Mouse (Mus musculus) midbrain, embryonic 16.5 days (tissue): ENCODE measurements at regions not wholly inside any gene's neighbourhood (a gene's known extent, or its start where the extent isn't known, plus 50 kb on each side); places are given as distances from the start of the nearest gene placed in this dataset.

Experiments
- ATAC-seq: fragments of 200-750 bp; cut with Nextera tagmentation; 2 replicates; pipeline ENCODE4 v1.8.0; 2017; ENCODE audit warnings: moderate TSS enrichment
- H3K27ac ChIP-seq: fragments of 300-500 bp; sonication (generic); 2 replicates; pipeline ENCODE4 v1.5.1; 2014; ENCODE audit warnings: mild to moderate bottlenecking, low read length, mixed read lengths
- H3K27me3 ChIP-seq: fragments of 300-500 bp; sonication (generic); 2 replicates; pipeline ENCODE4 v1.6.1; 2014; ENCODE audit warnings: low read depth, low read length, mixed read lengths; ENCODE audit not compliant: control insufficient read depth, insufficient read depth
- H3K36me3 ChIP-seq: fragments of 300-500 bp; sonication (generic); 2 replicates; pipeline ENCODE4 v1.6.1; 2014; ENCODE audit warnings: mild to moderate bottlenecking, low read length, moderate library complexity, mixed read lengths; ENCODE audit not compliant: control insufficient read depth, insufficient read depth
- H3K4me1 ChIP-seq: fragments of 300-500 bp; sonication (generic); 2 replicates; pipeline ENCODE4 v1.6.1; 2014; ENCODE audit warnings: mild to moderate bottlenecking, low read length, mixed read lengths; ENCODE audit not compliant: control insufficient read depth, insufficient read depth
- H3K4me2 ChIP-seq: fragments of 300-500 bp; sonication (generic); 2 replicates; pipeline ENCODE4 v1.6.1; 2014; ENCODE audit warnings: mild to moderate bottlenecking, low read length, mixed read lengths
- H3K4me3 ChIP-seq: fragments of 300-500 bp; sonication (generic); 2 replicates; pipeline ENCODE4 v1.5.1; 2014; ENCODE audit warnings: low read depth, mild to moderate bottlenecking, low read length, moderate library complexity, mixed read lengths
- H3K9ac ChIP-seq: fragments of 300-500 bp; sonication (generic); 2 replicates; pipeline ENCODE4 v1.6.1; 2014; ENCODE audit warnings: low read depth, low read length, mixed read lengths
- H3K9me3 ChIP-seq: fragments of 300-500 bp; sonication (generic); replicated peaks from 2 replicates; pipeline ENCODE4 v1.6.1; 2014; ENCODE audit warnings: mild to moderate bottlenecking, low read length, mixed read lengths; ENCODE audit not compliant: control insufficient read depth, poor library complexity, severe bottlenecking
- WGBS: fragments of 180-500 bp; shearing (Covaris S2); extraction: QIAGEN DNeasy Blood & Tissue Kit; methylation state at CpG from one replicate; pipeline ENCODE4 v1.1.7; 2014; 5-methylcytosine and 5-hydroxymethylcytosine counted together

GRCm38 (mm10) chr9:117967080-117967479 is 73.2 kb upstream of the Azi2 start:
- WGBS: 60% methylated on average over 2 of the region's 2 CpGs
- Histone ChIP-seq H3K27me3 (no peaks in the 10 kb centered on the region), H3K9ac (no peak overlapping the region), H3K4me2 (no peak overlapping the region), H3K4me1 (peaks cover 3% of the 10 kb centered on the region; the same call in 1 of the 2 replicates), H3K4me3 (no peak overlapping the region), H3K36me3 (no peaks in the 10 kb centered on the region), H3K9me3 (no peaks in the 10 kb centered on the region), H3K27ac (no peak overlapping the region)
- no peak for ATAC-seq

GRCm38 (mm10) chr9:117966326-117966989 is 73.8 kb upstream of the Azi2 start:
- H3K4me3 ChIP-seq: no peak overlapping the region
- H3K27me3 ChIP-seq: no peaks in the 10 kb centered on the region
- ATAC-seq: 0 out of 2 replicates have a peak, but pooled peaks have one; percentile 60
- H3K9ac ChIP-seq: no peak overlapping the region
- no peaks in the 10 kb centered on the region for H3K36me3 ChIP-seq
- H3K9me3 ChIP-seq: no peaks in the 10 kb centered on the region
- H3K4me1 ChIP-seq: peaks cover 3% of the 10 kb centered on the region; the same call in 1 of the 2 replicates
- H3K4me2 ChIP-seq: no peak overlapping the region
- no peak overlapping the region for H3K27ac ChIP-seq
- 61% methylated on average over 10 of the region's 10 CpGs for WGBS

- Histone ChIP-seq H3K9me3 (no peaks in the 10 kb centered on the region), H3K4me1 (peaks cover 3% of the 10 kb centered on the region; the same call in 1 of the 2 replicates), H3K4me3 (no peak overlapping the region), H3K36me3 (no peaks in the 10 kb centered on the region), H3K9ac (no peak overlapping the region), H3K4me2 (no peak overlapping the region), H3K27me3 (no peaks in the 10 kb centered on the region), H3K27ac (no peak overlapping the region)
- ATAC-seq: no peak
- whole genome bisulfite sequencing: 70% methylated on average over 9 of the region's 9 CpGs
Measured at GRCm38 (mm10) chr9:117962088-117963030, 77.9 kb upstream of the Azi2 start.

- peaks cover 7% of the 10 kb centered on the region; the same call in 1 of the 2 replicates for H3K4me1 ChIP-seq
- 92% methylated on average over 2 of the region's 2 CpGs for WGBS
- H3K9me3 ChIP-seq: no peaks in the 10 kb centered on the region
- H3K27me3 ChIP-seq: no peaks in the 10 kb centered on the region
- no peak overlapping the region for H3K27ac ChIP-seq
- H3K4me2 ChIP-seq: no peak overlapping the region
- H3K4me3 ChIP-seq: no peak overlapping the region
- ATAC-seq: no peak
- H3K36me3 ChIP-seq: no peaks in the 10 kb centered on the region
- H3K9ac ChIP-seq: no peak overlapping the region
Measured at GRCm38 (mm10) chr9:117959845-117960244, 80.5 kb upstream of the Azi2 start.

GRCm38 (mm10) chr9:117957195-117957594 is 83.1 kb upstream of the Azi2 start:
- no peaks in the 10 kb centered on the region for H3K36me3 ChIP-seq
- no peak overlapping the region for H3K9ac ChIP-seq
- H3K27ac ChIP-seq: no peak overlapping the region
- no peaks in the 10 kb centered on the region for H3K27me3 ChIP-seq
- H3K9me3 ChIP-seq: no peaks in the 10 kb centered on the region
- ATAC-seq: no peak
- H3K4me2 ChIP-seq: no peak overlapping the region
- 59% methylated on average over 2 of the region's 2 CpGs for WGBS
- no peak overlapping the region for H3K4me3 ChIP-seq
- H3K4me1 ChIP-seq: peaks cover 7% of the 10 kb centered on the region; the same call in 1 of the 2 replicates

- Histone ChIP-seq H3K27ac (no peak overlapping the region), H3K9ac (0 out of 2 replicates have a peak overlapping the region, but pooled peaks have one; percentile 21)
- WGBS: 22% methylated on average over 2 of the region's 2 CpGs
Measured at GRCm38 (mm10) chr9:117956691-117957090, 83.6 kb upstream of the Azi2 start.

GRCm38 (mm10) chr9:117927466-117927847 is 112.8 kb upstream of the Azi2 start:
- H3K36me3 ChIP-seq: no peaks in the 10 kb centered on the region
- no peak overlapping the region for H3K27ac ChIP-seq
- H3K9me3 ChIP-seq: no peaks in the 10 kb centered on the region
- H3K4me2 ChIP-seq: no peak overlapping the region
- H3K27me3 ChIP-seq: no peaks in the 10 kb centered on the region
- no peaks in the 10 kb centered on the region for H3K4me1 ChIP-seq
- WGBS: 77% methylated on average over 7 of the region's 7 CpGs
- ATAC-seq: no peak
- H3K9ac ChIP-seq: no peak overlapping the region
- H3K4me3 ChIP-seq: no peak overlapping the region

More at GRCm38 (mm10) chr9:117956691-117957090, 83.6 kb upstream of the Azi2 start:
- Histone ChIP-seq H3K36me3 (no peaks in the 10 kb centered on the region), H3K9me3 (no peaks in the 10 kb centered on the region), H3K27me3 (no peaks in the 10 kb centered on the region), H3K4me2 (no peak overlapping the region), H3K4me3 (no peak overlapping the region), H3K4me1 (peaks cover 7% of the 10 kb centered on the region; the same call in 1 of the 2 replicates)
- no peak for ATAC-seq

GRCm38 (mm10) chr9:117926700-117927465 is 113.4 kb upstream of the Azi2 start:
- 86% methylated on average over 5 of the region's 5 CpGs for WGBS
- Histone ChIP-seq H3K36me3 (no peaks in the 10 kb centered on the region), H3K9ac (no peak overlapping the region), H3K27me3 (no peaks in the 10 kb centered on the region), H3K4me2 (no peak overlapping the region), H3K27ac (no peak overlapping the region), H3K9me3 (no peaks in the 10 kb centered on the region), H3K4me1 (no peaks in the 10 kb centered on the region), H3K4me3 (no peak overlapping the region)
- ATAC-seq: no peak
